Mouse (Mus musculus): ENCODE results near the gene Nfia. TPM values are rescaled to one million over a fixed set of nuclear protein-coding genes. Genes with fewer than 3 reads are reported as not detected.
A peak's percentile ranks its signal among the peaks of the same experiment; 100 is the strongest.

The Nfia gene
- polyA plus RNA-seq, 1 experiment from 2014 or later = 9.9 TPM

GRCm38 (mm10) chr4:97752276-97753010 lies 20.1 kb upstream of the Nfia start:
- peak overlapping the region; percentile 80 for H3K4me2 ChIP-seq (ENCODE audit: low read depth, low read length)
- TF ChIP-seq EP300 (IDR thresholded peaks at IDR 0.05; ENCODE audit: low read depth) = no peak
- no peak for TF ChIP-seq CTCF (IDR thresholded peaks at IDR 0.05; ENCODE audit: low read depth)
- H3K27ac ChIP-seq (ENCODE audit: low read depth) = peak overlapping the region; percentile 93
- no peaks in the 10 kb centered on the region for H3K36me3 ChIP-seq (replicated peaks; ENCODE audit: insufficient read depth, low read length)
- H3K9ac ChIP-seq (replicated peaks) = peak overlapping the region; percentile 70
- H3K4me1 ChIP-seq (ENCODE audit: insufficient read depth) = peaks cover 15% of the 10 kb centered on the region
- H3K27me3 ChIP-seq (ENCODE audit: insufficient read depth, low read length) = 0 out of 2 replicates have a peak, but pooled peaks cover 7% of the 10 kb centered on the region
- H3K9me3 ChIP-seq (ENCODE audit: low read length) = no peaks in the 10 kb centered on the region
- peak overlapping the region; percentile 51 for H3K4me3 ChIP-seq (ENCODE audit: low read depth, low read length)
- 32% methylated on average over 5 of the region's 5 CpGs for WGBS (ENCODE audit: insufficient replicate concordance)
- ATAC-seq (no peak), DNase-seq (no peak)

- Histone ChIP-seq H3K27ac (ENCODE audit: low read depth) (no peak overlapping the region), H3K4me2 (ENCODE audit: low read depth, low read length) (no peak overlapping the region; the same call in 1 of the 2 replicates), H3K9me3 (ENCODE audit: low read length) (no peaks in the 10 kb centered on the region), H3K4me1 (ENCODE audit: insufficient read depth) (peaks cover 20% of the 10 kb centered on the region), H3K4me3 (ENCODE audit: low read depth, low read length) (no peak overlapping the region), H3K9ac (replicated peaks) (no peak overlapping the region), H3K27me3 (ENCODE audit: insufficient read depth, low read length) (peaks cover 10% of the 10 kb centered on the region; the same call in 1 of the 2 replicates), H3K36me3 (replicated peaks; ENCODE audit: insufficient read depth, low read length) (no peaks in the 10 kb centered on the region)
- WGBS (ENCODE audit: insufficient replicate concordance) = 14% methylated on average over 1 of the region's 1 CpGs
- TF ChIP-seq CTCF (IDR thresholded peaks at IDR 0.05; ENCODE audit: low read depth) (no peak), EP300 (IDR thresholded peaks at IDR 0.05; ENCODE audit: low read depth) (no peak)
- ATAC-seq = no peak
- no peak for DNase-seq
These were observed 19.0 kb upstream of the Nfia start for GRCm38 (mm10) chr4:97753521-97753920.

GRCm38 (mm10) chr4:97754241-97754640 lies 18.3 kb upstream of the Nfia start:
- Histone ChIP-seq H3K9me3 (ENCODE audit: low read length) (no peaks in the 10 kb centered on the region), H3K4me1 (ENCODE audit: insufficient read depth) (peaks cover 20% of the 10 kb centered on the region), H3K27me3 (ENCODE audit: insufficient read depth, low read length) (peaks cover 14% of the 10 kb centered on the region; the same call in 1 of the 2 replicates), H3K36me3 (replicated peaks; ENCODE audit: insufficient read depth, low read length) (no peaks in the 10 kb centered on the region), H3K4me2 (ENCODE audit: low read depth, low read length) (peak overlapping the region; percentile 27), H3K9ac (replicated peaks) (no peak overlapping the region), H3K27ac (ENCODE audit: low read depth) (no peak overlapping the region), H3K4me3 (ENCODE audit: low read depth, low read length) (0 out of 2 replicates have a peak overlapping the region, but pooled peaks have one; percentile 6)
- 30% methylated on average over 12 of the region's 12 CpGs for WGBS (ENCODE audit: insufficient replicate concordance)
- ATAC-seq (no peak), DNase-seq (peak; percentile 28)
- TF ChIP-seq EP300 (IDR thresholded peaks at IDR 0.05; ENCODE audit: low read depth) (no peak), CTCF (IDR thresholded peaks at IDR 0.05; ENCODE audit: low read depth) (0 out of 2 replicates have a peak, but pooled peaks have one; percentile 1)

DNA sequence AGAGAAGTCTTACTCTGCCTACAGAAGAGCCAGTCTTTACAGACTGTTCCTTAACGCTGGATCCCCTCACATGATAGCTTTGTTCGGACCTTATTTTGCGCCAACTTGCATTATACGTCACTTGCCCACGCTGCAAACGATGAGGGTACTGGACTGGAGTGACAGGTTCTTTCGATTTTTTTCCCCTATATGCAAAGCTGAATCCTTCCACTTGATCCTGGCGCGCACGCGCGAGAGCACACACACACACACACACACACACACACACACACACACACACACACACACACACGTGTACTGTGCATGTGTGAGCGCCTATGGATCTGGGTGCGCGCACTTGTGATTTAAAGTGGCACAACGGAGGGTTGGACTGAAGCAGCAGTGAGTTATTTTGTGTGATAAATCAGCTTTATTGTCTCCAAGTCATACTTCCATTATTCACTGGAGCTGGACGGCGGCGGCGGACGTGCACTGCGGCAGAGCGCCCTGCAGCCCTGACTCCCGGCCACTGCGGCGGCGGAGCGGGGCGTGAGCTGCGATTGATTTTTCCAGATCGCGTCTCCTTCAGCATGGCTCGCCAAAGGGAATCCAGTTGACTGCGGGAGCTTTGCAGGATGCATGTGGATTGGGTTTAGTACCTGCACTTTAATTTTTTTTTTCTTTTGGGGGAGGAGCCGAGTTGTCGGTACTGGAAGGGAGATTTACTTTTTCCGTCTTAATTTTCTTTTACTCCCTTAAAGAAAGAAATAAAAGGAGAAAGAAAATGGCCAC lies 15.1 kb upstream of the Nfia start:
- TF ChIP-seq CTCF (IDR thresholded peaks at IDR 0.05; ENCODE audit: low read depth) = no peak
- no peak for TF ChIP-seq EP300 (IDR thresholded peaks at IDR 0.05; ENCODE audit: low read depth)
- no peaks in the 10 kb centered on the region for H3K9me3 ChIP-seq (ENCODE audit: low read length)
- peaks cover 20% of the 10 kb centered on the region for H3K4me1 ChIP-seq (ENCODE audit: insufficient read depth)
- H3K27ac ChIP-seq (ENCODE audit: low read depth) = peak overlapping the region; percentile 61
- H3K36me3 ChIP-seq (replicated peaks; ENCODE audit: insufficient read depth, low read length) = no peaks in the 10 kb centered on the region
- peak overlapping the region; percentile 75 for H3K4me2 ChIP-seq (ENCODE audit: low read depth, low read length)
- H3K27me3 ChIP-seq (ENCODE audit: insufficient read depth, low read length) = peaks cover 14% of the 10 kb centered on the region; the same call in 1 of the 2 replicates
- DNase-seq = peak; percentile 75
- peak; percentile 88 for ATAC-seq
- peak overlapping the region; percentile 56 for H3K9ac ChIP-seq (replicated peaks)
- H3K4me3 ChIP-seq (ENCODE audit: low read depth, low read length) = peak overlapping the region; percentile 55
- WGBS (ENCODE audit: insufficient replicate concordance) = under 1% methylated on average over 38 of the region's 38 CpGs

GRCm38 (mm10) chr4:97757978-97758461 lies 14.5 kb upstream of the Nfia start:
- 3% methylated on average over 14 of the region's 14 CpGs for WGBS (ENCODE audit: insufficient replicate concordance)
- H3K4me3 ChIP-seq (ENCODE audit: low read depth, low read length) = peak overlapping the region; percentile 55
- H3K27ac ChIP-seq (ENCODE audit: low read depth) = peak overlapping the region; percentile 61
- peaks cover 14% of the 10 kb centered on the region; the same call in 1 of the 2 replicates for H3K27me3 ChIP-seq (ENCODE audit: insufficient read depth, low read length)
- H3K9me3 ChIP-seq (ENCODE audit: low read length) = no peaks in the 10 kb centered on the region
- H3K9ac ChIP-seq (replicated peaks) = peak overlapping the region; percentile 56
- no peaks in the 10 kb centered on the region for H3K36me3 ChIP-seq (replicated peaks; ENCODE audit: insufficient read depth, low read length)
- peak overlapping the region; percentile 75 for H3K4me2 ChIP-seq (ENCODE audit: low read depth, low read length)
- H3K4me1 ChIP-seq (ENCODE audit: insufficient read depth) = peaks cover 14% of the 10 kb centered on the region
- DNase-seq (peak; percentile 29), ATAC-seq (peak; percentile 26; the same call in 1 of the 2 replicates)
- no peak for TF ChIP-seq EP300 (IDR thresholded peaks at IDR 0.05; ENCODE audit: low read depth)
- TF ChIP-seq CTCF (IDR thresholded peaks at IDR 0.05; ENCODE audit: low read depth) = no peak

DNA sequence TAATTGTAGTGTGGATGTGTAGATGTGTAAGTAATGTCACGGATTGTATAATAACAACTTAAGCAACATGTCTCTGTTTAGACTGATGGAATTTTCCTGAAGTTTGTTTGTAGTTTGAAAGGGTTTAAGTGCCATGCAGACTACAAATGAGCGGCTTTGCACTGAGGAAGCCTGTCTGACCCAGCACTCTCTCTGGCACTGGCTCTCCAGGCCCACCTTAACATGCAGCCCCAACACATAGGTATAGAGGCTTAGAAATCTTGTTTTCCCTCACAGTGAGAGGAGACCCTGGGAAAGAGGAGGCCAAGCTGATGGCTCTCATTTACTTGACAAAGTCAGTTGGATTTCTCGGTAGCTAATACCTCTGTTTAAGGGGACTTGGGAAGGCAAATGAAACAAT lies 13.9 kb upstream of the Nfia start:
- Histone ChIP-seq H3K4me2 (ENCODE audit: low read depth, low read length) (peak overlapping the region; percentile 75; the same call in 1 of the 2 replicates), H3K27me3 (ENCODE audit: insufficient read depth, low read length) (peaks cover 14% of the 10 kb centered on the region; the same call in 1 of the 2 replicates), H3K9ac (replicated peaks) (no peak overlapping the region), H3K27ac (ENCODE audit: low read depth) (no peak overlapping the region), H3K36me3 (replicated peaks; ENCODE audit: insufficient read depth, low read length) (no peaks in the 10 kb centered on the region), H3K4me3 (ENCODE audit: low read depth, low read length) (no peak overlapping the region), H3K9me3 (ENCODE audit: low read length) (no peaks in the 10 kb centered on the region), H3K4me1 (ENCODE audit: insufficient read depth) (peaks cover 13% of the 10 kb centered on the region)
- ATAC-seq (no peak), DNase-seq (no peak)
- TF ChIP-seq EP300 (IDR thresholded peaks at IDR 0.05; ENCODE audit: low read depth) (no peak), CTCF (IDR thresholded peaks at IDR 0.05; ENCODE audit: low read depth) (no peak)
- 57% methylated on average over 3 of the region's 3 CpGs for WGBS (ENCODE audit: insufficient replicate concordance)
